Comparison of ENCODE assay signal across 16 mouse cellular contexts in genomic region chr12:100501261-100501660, GRCm38 (mm10). TPM values are rescaled to one million over a fixed set of nuclear protein-coding genes. Genes with fewer than 3 reads are reported as not detected.
DNase-seq lines count a peak whose midpoint lies in the region; ATAC-seq lines count a peak whose summit lies in the region.
"Had no signal": no experiment of that assay in that cellular context is flagged by ENCODE, and none has a peak within 500 bp of the region (broad histone marks: within the 10 kb centered on the region; RNA-seq: fewer than 3 reads in every experiment).

No protein-coding gene starts in this region.

- H3K36me3 ChIP-seq in splenic B cell, adult 2 months (ENCODE audit: control insufficient read depth, insufficient read depth, low read length, poor library complexity, severe bottlenecking), result 0 out of 2 replicates have a peak, but pooled peaks cover 4% of the 10 kb centered on the region
- peaks cover 10% of the 10 kb centered on the region for H3K36me3 ChIP-seq in intestine, embryonic 15.5 days

- peak; percentile 86 for DNase-seq in heart, adult 11 months
- DNase-seq in heart, postnatal 36 days, result no peak
- DNase-seq in B cell, adult 2 months, result peak; percentile 41 to 54
- DNase-seq in splenic B cell, adult 2 months (ENCODE audit: low read depth, low spot score), result peak; percentile 55
- no peak for DNase-seq in cerebellum, postnatal 4 days (ENCODE audit: low spot score in 2 of 2)
- DNase-seq in cerebellum, adult 11-12 months, result no peak
- DNase-seq: cerebellum, postnatal 25 days; gastrocnemius, postnatal 14 days; kidney, adult 9 months had no signal

- H3K27ac ChIP-seq in intestine, embryonic 15.5 days, result no peak overlapping the region
- H3K27ac ChIP-seq: heart, embryonic 13.5 days; hindbrain, embryonic 15.5 days; midbrain, embryonic 15.5 days; neural tube, embryonic 15.5 days had no signal

- intact Hi-C loops in heart, postnatal 36 days (cut with DNase I), result no loop called here

- no peak overlapping the region for H3K4me3 ChIP-seq in intestine, embryonic 15.5 days (replicated peaks)
- H3K4me3 ChIP-seq: heart, embryonic 13.5 days; hindbrain, embryonic 15.5 days; midbrain, embryonic 15.5 days; neural tube, embryonic 15.5 days had no signal

- WGBS in intestine, embryonic 15.5 days, result 80% methylated on average over 4 of the region's 4 CpGs

- no peaks in the 10 kb centered on the region for H3K27me3 ChIP-seq in splenic B cell, adult 2 months (ENCODE audit: control insufficient read depth, insufficient read depth, low read length, poor library complexity, severe bottlenecking)
- H3K27me3 ChIP-seq in intestine, embryonic 15.5 days (replicated peaks), result no peaks in the 10 kb centered on the region
- H3K27me3 ChIP-seq: heart, embryonic 13.5 days; hindbrain, embryonic 15.5 days; midbrain, embryonic 15.5 days; neural tube, embryonic 15.5 days had no signal

- H3K9me3 ChIP-seq in intestine, embryonic 15.5 days, result no peaks in the 10 kb centered on the region
- H3K9me3 ChIP-seq: heart, embryonic 13.5 days; hindbrain, embryonic 15.5 days; midbrain, embryonic 15.5 days; neural tube, embryonic 15.5 days had no signal

- H3K9ac ChIP-seq in intestine, embryonic 15.5 days, result no peak overlapping the region
- H3K9ac ChIP-seq: heart, embryonic 13.5 days; hindbrain, embryonic 15.5 days; midbrain, embryonic 15.5 days; neural tube, embryonic 15.5 days had no signal

- peak; percentile 73 to 78 for ATAC-seq in hematopoietic stem cell, adult 5-6 weeks (replicated peaks in 1 of 2; ENCODE audit: insufficient read depth in 1 of 2, low FRiP score in 2 of 2, low TSS enrichment in 1 of 2, low read depth in 1 of 2, poor library complexity in 2 of 2, severe bottlenecking in 2 of 2)
- no peak for ATAC-seq in intestine, embryonic 15.5 days
- ATAC-seq: forebrain, embryonic 14.5 days; midbrain, embryonic 15.5 days had no signal

- H3K4me1 ChIP-seq in intestine, embryonic 15.5 days (replicated peaks), result peaks cover 5% of the 10 kb centered on the region; the same call in 1 of the 2 replicates

- no peak overlapping the region for H3K4me2 ChIP-seq in intestine, embryonic 15.5 days (replicated peaks)
- H3K4me2 ChIP-seq: heart, embryonic 13.5 days; hindbrain, embryonic 15.5 days; midbrain, embryonic 15.5 days; neural tube, embryonic 15.5 days had no signal

RNA-seq across cellular contexts. Expression of gene Ttc7b, which starts 19.4 kb away (rescaled TPM):
- total RNA-seq in heart, postnatal 36 days (2021), result 10 to 100 TPM; 76.2 to 88.0 TPM
- 23.4 TPM in 2 replicates for total RNA-seq in hematopoietic stem cell, adult 5-6 weeks (2017)
- 3.4 and 4.0 TPM in 2 replicates for polyA plus RNA-seq in intestine, embryonic 15.5 days (2015; fragmentation: Nextera tagmentation; extraction: Ambion mirVana)

Comparison
In these comparisons a context has a peak if more than half of its experiments do, and no peak if none do; other contexts are left out.
1. DNase-seq: peak in heart, adult 11 months (single experiment), B cell, adult 2 months (2 of 2) and splenic B cell, adult 2 months (single experiment); none in heart, postnatal 36 days (0 of 2), cerebellum, postnatal 4 days (0 of 2) and cerebellum, adult 11-12 months (single experiment).